ENCODE assay signal across 29 mouse cellular contexts in genomic region chr2:167205918-167206629, GRCm38 (mm10). TPM values are rescaled to one million over a fixed set of nuclear protein-coding genes. Genes with fewer than 3 reads are reported as not detected.
DNase-seq lines count a peak whose midpoint lies in the region; ATAC-seq and TF ChIP-seq lines count a peak whose summit lies in the region.
"Had no signal": no experiment of that assay in that cellular context is flagged by ENCODE, and none has a peak within 500 bp of the region (broad histone marks: within the 10 kb centered on the region; RNA-seq: fewer than 3 reads in every experiment).

No protein-coding gene starts in this region.

- H3K4me2 ChIP-seq in hindbrain, postnatal 0 days (ENCODE audit: low read depth, low read length), result no peak overlapping the region
- no peak overlapping the region for H3K4me2 ChIP-seq in hindbrain, embryonic 14.5 days (replicated peaks)
- H3K4me2 ChIP-seq in lung, embryonic 15.5 days, result no peak overlapping the region
- H3K4me2 ChIP-seq: forebrain, embryonic 15.5 days; heart, embryonic 12.5 days; hindbrain, embryonic 15.5 days; intestine, embryonic 15.5 days; limb, embryonic 12.5 days; liver, embryonic 11.5 days; stomach, embryonic 15.5 days had no signal

- no peaks in the 10 kb centered on the region for H3K9me3 ChIP-seq in hindbrain, postnatal 0 days (ENCODE audit: low read length)
- H3K9me3 ChIP-seq in hindbrain, embryonic 14.5 days (ENCODE audit: control insufficient read depth, low read length), result no peaks in the 10 kb centered on the region
- H3K9me3 ChIP-seq in lung, embryonic 15.5 days, result no peaks in the 10 kb centered on the region
- H3K9me3 ChIP-seq: forebrain, embryonic 10.5 days; forebrain, embryonic 15.5 days; G1E; heart, embryonic 12.5 days; hindbrain, embryonic 15.5 days; intestine, embryonic 15.5 days; limb, embryonic 12.5 days; megakaryocyte, embryonic 14.5 days; stomach, embryonic 15.5 days had no signal

- in situ Hi-C loops in Patski (cut with MboI; ENCODE audit: low pct_unique_long_range_greater_than_20kb), result no loop called here

- POLR2A ChIA-PET in Patski (lab: Charles Lee), result no interaction called here

- H3K27ac ChIP-seq in hindbrain, postnatal 0 days, result no peak overlapping the region
- no peak overlapping the region for H3K27ac ChIP-seq in hindbrain, embryonic 14.5 days
- no peak overlapping the region for H3K27ac ChIP-seq in lung, embryonic 15.5 days
- H3K27ac ChIP-seq: forebrain, embryonic 10.5 days; forebrain, embryonic 15.5 days; hindbrain, embryonic 15.5 days; intestine, embryonic 15.5 days; limb, embryonic 12.5 days; stomach, embryonic 15.5 days had no signal

- intact Hi-C loops in left cerebral cortex, postnatal 25 days (cut with DNase I), result no loop called here

- no peaks in the 10 kb centered on the region for H3K36me3 ChIP-seq in hindbrain, postnatal 0 days (ENCODE audit: insufficient read depth, low read length)
- no peaks in the 10 kb centered on the region for H3K36me3 ChIP-seq in hindbrain, embryonic 14.5 days (replicated peaks; ENCODE audit: control insufficient read depth, insufficient read depth)
- H3K36me3 ChIP-seq in lung, embryonic 15.5 days, result no peaks in the 10 kb centered on the region
- H3K36me3 ChIP-seq: forebrain, embryonic 15.5 days; G1E; hindbrain, embryonic 15.5 days; intestine, embryonic 15.5 days; stomach, embryonic 15.5 days had no signal

- no peaks in the 10 kb centered on the region for H3K27me3 ChIP-seq in hindbrain, postnatal 0 days (ENCODE audit: insufficient read depth, low read length)
- H3K27me3 ChIP-seq in hindbrain, embryonic 14.5 days (ENCODE audit: control insufficient read depth, insufficient read depth, low read length), result no peaks in the 10 kb centered on the region
- no peaks in the 10 kb centered on the region for H3K27me3 ChIP-seq in lung, embryonic 15.5 days
- H3K27me3 ChIP-seq in Patski, result peaks cover 3% of the 10 kb centered on the region
- H3K27me3 ChIP-seq: forebrain, embryonic 15.5 days; hindbrain, embryonic 15.5 days; intestine, embryonic 15.5 days; limb, embryonic 12.5 days; stomach, embryonic 15.5 days had no signal

- DNase-seq in hindbrain, postnatal 0 days (ENCODE audit: low spot score), result no peak
- DNase-seq in hindbrain, embryonic 14.5 days (ENCODE audit: low spot score), result no peak
- no peak for DNase-seq in lung, postnatal 10 days
- peak; percentile 51 for DNase-seq in Patski (ENCODE audit: low read depth, low spot score)
- no peak for DNase-seq in left cerebral cortex, postnatal 25 days (ENCODE audit: low spot score in 2 of 2)
- DNase-seq in spleen, adult 12 weeks (ENCODE audit: low spot score), result no peak
- DNase-seq: adrenal gland, postnatal 25 days; cerebellum, adult 11-12 months; cerebellum, adult 9-11 months; embryo, embryonic 11 days; gastrocnemius, postnatal 25 days; heart, adult 11 months; heart, postnatal 4 days; layer of hippocampus, postnatal 36 days; lung, postnatal 4 days; midbrain, embryonic 14.5 days had no signal

- ATAC-seq in hindbrain, postnatal 0 days, result 0 out of 2 replicates have a peak, but pooled peaks have one; percentile 24
- no peak for ATAC-seq in hindbrain, embryonic 14.5 days (ENCODE audit: low FRiP score)
- peak; percentile 29; the same call in 1 of the 2 replicates for ATAC-seq in lung, embryonic 15.5 days (ENCODE audit: borderline replicate concordance, extremely low read depth, low FRiP score, low TSS enrichment)
- ATAC-seq in Patski, result peak; percentile 15
- ATAC-seq: forebrain, embryonic 15.5 days; intestine, embryonic 15.5 days had no signal

- no peak overlapping the region for H3K9ac ChIP-seq in hindbrain, postnatal 0 days (replicated peaks; ENCODE audit: low read length)
- no peak overlapping the region for H3K9ac ChIP-seq in hindbrain, embryonic 14.5 days
- no peak overlapping the region for H3K9ac ChIP-seq in lung, embryonic 15.5 days
- H3K9ac ChIP-seq: forebrain, embryonic 15.5 days; heart, embryonic 12.5 days; hindbrain, embryonic 15.5 days; intestine, embryonic 15.5 days; limb, embryonic 12.5 days; stomach, embryonic 15.5 days had no signal

- no peak overlapping the region for H3K4me3 ChIP-seq in hindbrain, postnatal 0 days (ENCODE audit: low read length)
- H3K4me3 ChIP-seq in hindbrain, embryonic 14.5 days (replicated peaks; ENCODE audit: low read length), result no peak overlapping the region
- no peak overlapping the region for H3K4me3 ChIP-seq in lung, embryonic 15.5 days
- H3K4me3 ChIP-seq: forebrain, embryonic 10.5 days; forebrain, embryonic 15.5 days; heart, embryonic 12.5 days; hindbrain, embryonic 15.5 days; intestine, embryonic 15.5 days; limb, embryonic 12.5 days; megakaryocyte, embryonic 14.5 days; stomach, embryonic 15.5 days had no signal

- WGBS in hindbrain, postnatal 0 days, result 84% methylated on average over 18 of the region's 18 CpGs
- WGBS in hindbrain, embryonic 14.5 days, result 91% methylated on average over 18 of the region's 18 CpGs
- WGBS in lung, embryonic 15.5 days, result 83% methylated on average over 18 of the region's 18 CpGs

- CTCF ChIA-PET in Patski (lab: Charles Lee), result interaction anchor here (1.3 to 2.4 kb wide), 2 partner anchors 73 to 134 kb away, joined by 3 to 7 read pairs; no protein-coding TSS in a partner anchor

- 0 out of 2 replicates have a peak, but pooled peaks cover 10% of the 10 kb centered on the region for H3K4me1 ChIP-seq in hindbrain, postnatal 0 days (ENCODE audit: insufficient read depth, low read length)
- peaks cover 14% of the 10 kb centered on the region for H3K4me1 ChIP-seq in hindbrain, embryonic 14.5 days (replicated peaks; ENCODE audit: control insufficient read depth, insufficient read depth, low read length)
- H3K4me1 ChIP-seq in lung, embryonic 15.5 days, result 0 out of 2 replicates have a peak, but pooled peaks cover 5% of the 10 kb centered on the region
- H3K4me1 ChIP-seq: intestine, embryonic 15.5 days; megakaryocyte, embryonic 14.5 days; stomach, embryonic 15.5 days had no signal

- TF ChIP-seq CTCF in hindbrain, postnatal 0 days (IDR thresholded peaks at IDR 0.05; ENCODE audit: low read depth), result no peak
- no peak for TF ChIP-seq CTCF in Patski (IDR thresholded peaks at IDR 0.05)

RNA-seq across cellular contexts. Expression of gene Kcnb1, which starts 16.1 kb away (rescaled TPM):
- total RNA-seq in hindbrain, postnatal 0 days (2014; rRNA removed), result 21.5 and 33.6 TPM in 2 replicates
- polyA plus RNA-seq in hindbrain, postnatal 0 days (2015; fragmentation: Nextera tagmentation; extraction: Ambion mirVana), result 4.0 and 5.1 TPM in 2 replicates
- 3.5 and 3.9 TPM in 2 replicates for polyA plus RNA-seq in hindbrain, embryonic 14.5 days (2014; fragmentation: Nextera tagmentation; extraction: Ambion mirVana)
- polyA plus RNA-seq in lung, embryonic 15.5 days (2015; fragmentation: Nextera tagmentation; extraction: Ambion mirVana), result 0.25 and 0.31 TPM in 2 replicates
- 1.5 TPM for polyA plus RNA-seq in Patski (2021)
- total RNA-seq in left cerebral cortex, postnatal 25 days (2021), result 100 to 1,000 TPM; 192 to 207 TPM
- polyA plus RNA-seq: C2C12, G1E had no signal

RNA-seq across cellular contexts. Expression of gene Ptgis, which starts 34.3 kb away (rescaled TPM):
- total RNA-seq in hindbrain, postnatal 0 days (2014; rRNA removed), result 3.2 and 7.7 TPM in 2 replicates
- polyA plus RNA-seq in hindbrain, postnatal 0 days (2015; fragmentation: Nextera tagmentation; extraction: Ambion mirVana), result 4.1 and 4.4 TPM in 2 replicates
- 3.8 and 4.9 TPM in 2 replicates for polyA plus RNA-seq in hindbrain, embryonic 14.5 days (2014; fragmentation: Nextera tagmentation; extraction: Ambion mirVana)
- polyA plus RNA-seq in lung, embryonic 15.5 days (2015; fragmentation: Nextera tagmentation; extraction: Ambion mirVana), result 14.5 and 15.7 TPM in 2 replicates
- polyA plus RNA-seq in Patski (2021), result 0.13 TPM
- 1 to 10 TPM; 1.6 to 2.7 TPM for total RNA-seq in left cerebral cortex, postnatal 25 days (2021)
- total RNA-seq: G1E; monocyte, adult 5-6 weeks had no signal
- polyA plus RNA-seq: G1E had no signal
